Mouse (Mus musculus) CH12.LX (cell line): ENCODE measurements around the gene Atp5d.

Experiments
- CHD2 ChIP-seq: IDR thresholded peaks from 2 replicates; pipeline ENCODE4 v1.6.1; 2011; ENCODE audit warnings: low read length, improper control_type of control experiment
- CTCF ChIP-seq, 2 experiments: IDR thresholded peaks in 1 of 2; conservative IDR thresholded peaks in 1 of 2; 2 replicates each; pipeline ENCODE4 v1.5.1; 2011 to 2012; ENCODE audit warnings: low read depth in 2 of 2, low read length in 2 of 2, improper control_type of control experiment in 1 of 2, inconsistent platforms in 1 of 2, mild to moderate bottlenecking in 1 of 2, moderate library complexity in 1 of 2
- E2F4 ChIP-seq: IDR thresholded peaks from 2 replicates; pipeline ENCODE4 v1.6.1; 2011; ENCODE audit warnings: low read depth, low read length, improper control_type of control experiment; ENCODE audit not compliant: insufficient replicate concordance
- POLR2A ChIP-seq: IDR thresholded peaks from 2 replicates; pipeline ENCODE4 v1.6.1; 2011; ENCODE audit warnings: low read depth, mild to moderate bottlenecking, improper control_type of control experiment, low read length
- RAD21 ChIP-seq: IDR thresholded peaks from 2 replicates; pipeline ENCODE4 v1.6.1; 2011; ENCODE audit warnings: low read depth, mild to moderate bottlenecking, low read length, improper control_type of control experiment, moderate library complexity
- SIN3A ChIP-seq: IDR thresholded peaks from 2 replicates; pipeline ENCODE4 v1.6.1; 2012; ENCODE audit warnings: low read length, improper control_type of control experiment, inconsistent platforms

DNA sequence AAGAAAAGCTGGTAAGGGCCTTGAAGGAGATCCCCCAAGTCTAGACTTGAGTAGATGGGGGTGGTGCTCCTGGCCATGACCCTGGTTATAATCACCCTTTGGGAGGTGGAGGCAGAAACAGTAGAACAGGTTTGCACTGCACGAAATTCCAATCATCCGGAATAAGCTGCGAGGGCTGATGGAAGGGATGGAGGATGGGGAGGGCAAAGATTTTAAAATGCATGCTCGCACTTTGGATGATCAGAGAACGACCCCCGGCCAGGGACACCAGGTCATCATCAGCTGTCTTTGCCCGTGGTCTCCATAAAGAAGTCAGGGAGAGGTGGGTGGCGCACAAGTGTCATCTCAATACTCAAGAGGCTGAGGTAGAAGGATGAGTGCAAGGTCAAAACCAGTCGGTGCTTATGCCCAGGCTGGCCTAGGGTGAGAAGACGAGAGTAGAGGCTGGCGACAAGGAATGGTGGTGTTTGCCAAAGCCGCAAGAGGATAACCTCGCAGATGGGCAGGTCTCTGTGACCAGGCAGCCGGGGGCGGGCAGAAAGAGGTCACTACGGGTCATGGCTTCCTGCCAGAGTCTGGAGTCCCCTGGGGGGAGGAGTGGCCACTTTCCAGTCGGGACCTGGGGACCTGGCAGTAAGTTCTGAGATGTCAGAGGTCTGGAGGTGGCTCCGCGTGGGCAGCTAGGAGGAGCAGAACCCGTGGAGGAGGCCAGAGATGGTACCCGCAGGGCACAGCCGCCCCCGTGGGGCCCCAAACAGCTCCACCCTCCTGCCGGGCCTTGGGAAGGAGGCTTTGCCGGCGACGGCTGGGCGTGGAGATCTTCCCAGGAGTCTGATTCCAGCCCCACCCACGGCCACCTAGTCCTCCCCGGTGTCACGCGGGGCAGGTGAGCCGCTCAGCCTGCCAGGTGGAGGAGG is 22.3 kb downstream of the Atp5d start:
- TF ChIP-seq SIN3A = 0 out of 2 replicates have a peak, but pooled peaks have one; percentile 10
- no peak for TF ChIP-seq RAD21
- TF ChIP-seq E2F4 = no peak
- TF ChIP-seq CHD2 = no peak; the same call in 1 of the 2 replicates
- no peak for TF ChIP-seq CTCF (conservative IDR thresholded peaks at IDR 0.05 in 1 of 2, IDR thresholded peaks at IDR 0.05 in 1 of 2; ENCODE audit: low read depth in 2 of 2, low read length in 2 of 2)
- TF ChIP-seq POLR2A = no peak
